Mouse (Mus musculus) right cerebral cortex, adult 18-20 months (tissue): ENCODE data around the gene Hsf2bp.

Experiments used
- DNase-seq: peaks from one replicate; pipeline ENCODE4 v3.0.0; 2022; ENCODE audit warnings: mixed read lengths

Gene Hsf2bp

DNA sequence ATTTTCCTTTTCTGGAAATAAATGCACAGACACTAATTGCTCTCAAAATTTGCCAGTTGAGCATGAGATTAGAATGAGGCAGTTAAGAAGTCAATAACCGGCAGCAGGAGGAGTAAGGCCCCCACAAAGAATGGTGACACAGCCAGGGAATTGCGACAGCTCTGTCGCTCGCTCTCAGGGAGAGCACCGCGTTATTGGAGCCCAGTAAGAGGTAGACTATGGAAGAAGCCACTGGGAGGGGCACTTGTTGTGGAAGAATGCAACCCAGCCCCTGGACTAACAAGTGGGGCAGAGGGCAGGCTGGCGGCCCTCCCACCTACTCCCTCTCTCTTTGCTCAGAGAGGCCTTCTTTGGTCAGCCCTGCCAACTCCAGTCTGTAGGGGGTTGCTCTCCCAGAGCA, 4.5 kb downstream of the Hsf2bp start:
- DNase-seq: no peak

DNA sequence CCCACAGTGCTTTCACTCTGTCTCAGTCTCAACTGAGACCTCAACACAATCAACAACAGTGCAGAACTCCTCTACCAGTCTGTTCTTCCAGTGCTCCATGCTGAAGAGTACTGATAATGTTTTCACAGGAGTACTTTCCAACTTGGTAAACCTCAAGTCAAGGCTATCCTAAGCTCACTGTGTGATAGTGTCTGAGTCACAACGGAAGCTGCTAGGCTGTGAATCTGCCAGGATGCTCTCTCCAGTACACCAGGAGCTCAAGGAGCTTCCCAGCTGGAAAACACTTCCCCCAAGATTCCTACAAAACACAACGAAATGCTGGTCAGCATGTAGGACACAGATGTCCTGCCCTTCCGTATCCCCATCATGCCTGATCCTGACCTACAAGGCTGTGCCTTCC, 7.8 kb downstream of the Hsf2bp start:
- DNase-seq: no peak

DNA sequence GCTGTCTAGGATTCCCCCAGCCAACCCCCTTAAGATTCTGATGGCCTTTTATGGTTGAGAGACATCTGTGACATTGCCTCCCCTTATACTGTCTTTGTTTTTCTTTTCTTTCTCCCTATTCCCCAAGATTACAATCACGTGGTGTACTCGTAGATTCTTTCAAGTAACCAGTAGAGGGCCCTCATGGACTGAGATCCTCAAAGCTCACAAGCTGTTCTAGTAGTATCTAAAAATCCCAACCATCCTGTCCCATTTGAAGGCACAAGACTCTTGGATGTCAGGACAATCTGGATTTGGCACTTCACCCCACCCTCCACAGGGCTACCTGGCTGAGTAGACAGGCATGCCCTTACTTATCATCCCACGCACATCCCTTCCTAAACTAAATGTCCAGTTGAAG, 8.5 kb downstream of the Hsf2bp start:
- peak; percentile 23 for DNase-seq

DNA sequence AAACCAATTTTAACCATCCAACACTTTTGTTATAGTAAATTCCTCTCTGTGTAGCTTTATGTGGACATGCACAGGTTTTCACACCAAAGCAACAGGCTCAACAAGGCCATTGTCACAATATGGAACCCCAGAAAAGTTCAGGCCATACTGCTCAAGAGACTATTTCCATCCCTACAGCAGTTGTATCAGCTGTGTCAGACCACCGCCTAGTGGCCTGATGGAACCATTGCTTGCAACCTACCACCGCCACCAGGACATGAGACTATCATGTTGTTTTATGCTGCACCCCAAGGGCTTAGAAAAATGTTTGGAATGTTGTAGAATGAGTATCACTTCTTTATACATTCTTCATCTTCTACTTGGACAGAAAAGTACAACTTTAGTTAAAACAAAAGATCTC, 10.8 kb downstream of the Hsf2bp start:
- DNase-seq: peak; percentile 70

DNA sequence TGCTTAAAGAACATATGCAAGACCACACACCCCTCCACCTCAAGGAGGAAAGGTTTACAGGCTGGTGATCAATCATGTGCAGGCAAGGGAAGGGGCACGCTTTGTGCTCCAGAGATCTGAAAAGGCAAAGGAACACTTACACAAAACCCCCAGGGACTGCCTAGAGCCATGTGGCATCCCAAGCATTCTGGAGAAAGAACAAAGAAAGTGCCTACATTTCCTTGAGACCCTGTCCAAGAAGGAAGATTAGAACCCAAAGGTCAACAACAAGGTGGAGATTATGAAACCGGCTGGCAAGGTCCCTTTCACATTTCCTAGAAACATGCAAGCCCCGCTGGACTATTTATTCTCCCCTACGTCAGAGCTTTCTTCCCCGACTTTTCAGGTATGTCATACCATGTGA, 11.5 kb downstream of the Hsf2bp start:
- DNase-seq: no peak

DNA sequence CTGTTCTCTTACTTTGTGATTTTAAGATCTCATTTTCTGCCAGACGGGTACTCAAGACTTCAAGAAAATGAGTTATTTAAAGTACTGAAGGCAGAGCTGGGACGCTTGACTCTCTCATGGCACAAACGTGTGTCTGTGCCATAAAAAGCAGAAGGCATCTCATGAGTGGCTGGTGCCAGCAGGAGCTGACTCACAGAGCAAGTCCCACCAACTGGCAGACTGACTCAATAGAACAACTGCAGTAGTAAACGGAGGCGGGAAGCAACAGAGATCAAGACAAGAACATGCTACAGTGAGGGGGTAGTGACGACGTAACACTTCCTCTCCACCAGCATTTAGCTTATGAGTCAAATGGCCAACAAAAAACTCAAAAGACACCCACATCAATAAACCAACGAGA, 13.1 kb downstream of the Hsf2bp start:
- peak; percentile 93 for DNase-seq

DNA sequence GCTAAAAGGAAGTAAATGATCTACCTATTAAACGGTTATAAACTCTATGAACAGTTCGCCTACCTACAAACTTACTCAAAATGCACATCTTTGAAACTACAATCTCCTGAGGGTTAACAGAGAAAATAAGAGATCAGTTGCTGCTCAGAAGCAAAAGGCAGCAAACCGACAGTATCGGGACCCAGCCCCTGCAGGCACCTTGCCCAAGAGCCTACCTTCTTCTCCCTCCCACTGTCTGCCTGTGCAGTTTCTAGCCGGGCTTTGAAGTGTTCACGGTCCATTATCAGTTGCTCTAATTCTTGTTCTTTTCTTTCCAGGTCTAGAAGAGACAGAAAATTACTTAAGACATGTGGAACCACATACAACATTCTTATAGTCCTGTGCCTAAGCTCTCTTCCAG, 13.6 kb downstream of the Hsf2bp start:
- no peak for DNase-seq

DNA sequence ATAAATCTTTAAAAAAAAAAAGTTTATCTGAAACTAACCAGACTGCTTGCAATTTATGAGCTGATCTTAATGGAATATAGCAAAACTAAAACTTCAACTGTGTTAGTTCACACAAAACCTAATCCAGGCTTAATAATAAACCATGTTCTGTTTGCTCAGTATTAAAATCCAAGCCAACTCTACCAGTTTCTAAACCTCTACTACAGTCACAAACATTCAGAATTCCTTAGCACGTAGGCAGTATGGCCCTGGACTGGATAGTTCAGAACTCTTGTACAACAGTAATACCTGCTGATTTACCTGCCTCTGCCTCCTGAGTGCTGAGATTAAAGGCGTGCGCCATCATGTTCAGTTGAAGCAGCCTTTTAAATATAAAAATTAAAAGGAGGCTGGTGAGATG, 14.2 kb downstream of the Hsf2bp start:
- DNase-seq: no peak

DNA sequence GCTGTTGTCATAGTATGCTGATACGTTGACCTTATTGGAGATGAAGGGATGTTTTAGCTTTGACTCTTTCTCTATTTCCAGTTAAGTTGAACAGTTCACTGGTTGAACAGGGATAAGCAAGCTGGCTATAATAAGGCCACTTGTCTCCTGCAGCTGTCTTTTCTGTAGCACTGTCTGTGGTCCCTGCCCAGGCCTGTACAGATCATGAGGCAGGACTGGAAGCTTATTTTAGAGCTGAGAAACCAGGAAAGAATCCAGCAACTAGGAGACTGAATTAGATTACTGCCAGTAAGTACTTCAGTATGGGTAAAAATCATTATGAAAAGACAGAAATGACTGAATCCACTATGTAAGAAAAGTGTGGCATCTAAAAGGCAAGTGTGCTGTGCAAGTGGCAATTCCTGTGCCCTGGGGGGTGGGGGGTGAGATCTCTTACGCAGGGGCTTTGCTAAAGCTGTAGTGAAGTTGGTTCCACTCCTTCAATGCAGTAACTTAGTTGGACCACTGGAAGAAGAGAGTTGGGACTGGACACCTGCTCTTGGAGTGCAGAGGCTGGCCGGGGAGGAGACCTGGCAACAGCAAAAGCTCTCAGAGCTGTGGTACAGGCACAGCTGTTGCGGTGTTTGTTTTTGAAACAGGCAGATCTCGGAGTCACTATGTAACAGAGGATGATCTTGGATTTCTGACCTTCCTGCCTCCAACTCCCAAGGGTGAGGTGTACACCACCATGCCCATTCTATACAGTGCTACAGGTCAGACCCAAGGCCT, 17.8 kb downstream of the Hsf2bp start:
- DNase-seq: no peak

DNA sequence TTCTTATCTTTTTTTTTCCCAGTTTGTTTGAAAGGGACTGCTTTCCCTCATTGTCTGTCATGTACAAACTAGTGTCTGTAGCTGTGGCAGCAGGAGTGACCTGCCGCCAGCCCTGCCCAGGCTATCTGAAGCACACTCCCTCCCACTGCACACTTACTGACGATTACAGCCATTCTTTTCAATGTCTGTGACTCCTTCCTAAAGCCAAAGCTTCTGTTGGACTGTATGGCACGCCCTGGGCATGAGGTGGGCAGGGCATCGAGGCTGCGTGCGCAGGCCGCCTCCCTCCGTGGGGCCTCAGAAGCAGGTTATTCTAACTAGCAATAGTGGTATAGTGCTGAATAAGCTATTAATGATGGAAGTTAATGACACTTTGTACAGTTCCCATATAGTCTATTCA, 19.7 kb downstream of the Hsf2bp start:
- no peak for DNase-seq

DNA sequence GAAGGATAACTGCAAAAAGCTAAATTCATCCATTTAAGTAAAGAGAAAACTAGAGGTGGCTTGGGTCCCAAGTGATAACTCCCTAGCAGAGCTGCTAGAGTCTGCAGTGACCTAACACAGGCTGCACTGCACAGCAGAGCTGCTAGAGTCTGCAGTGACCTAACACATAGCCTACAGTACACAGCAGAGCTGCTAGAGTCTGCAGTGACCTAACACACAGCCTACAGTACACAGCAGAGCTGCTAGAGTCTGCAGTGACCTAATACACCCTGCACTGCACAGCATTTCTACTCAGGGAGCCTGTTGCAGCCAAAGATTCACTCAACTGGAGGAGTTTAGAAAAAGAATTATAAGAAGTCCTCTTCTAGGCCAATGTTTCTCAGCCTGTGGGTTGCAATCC, 22.5 kb downstream of the Hsf2bp start:
- no peak for DNase-seq

DNA sequence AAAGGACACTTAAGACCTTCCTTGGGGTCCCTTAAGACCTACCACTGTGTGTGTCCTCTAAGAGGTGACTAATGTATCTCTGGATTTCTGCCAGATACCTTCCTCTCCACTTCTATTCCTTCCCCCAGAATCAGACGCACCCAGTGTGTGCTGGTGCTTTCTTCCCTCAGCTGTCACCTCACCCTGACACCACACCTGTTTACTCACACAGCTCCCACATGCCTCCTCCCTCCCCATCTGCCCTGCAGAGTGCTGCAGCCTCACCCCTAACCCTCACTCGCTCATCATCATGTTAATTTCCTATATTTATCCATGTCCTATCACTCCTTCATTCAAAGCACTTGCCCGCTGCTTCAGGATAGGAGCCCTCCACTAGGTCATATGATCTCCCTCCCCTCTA, 23.9 kb downstream of the Hsf2bp start:
- no peak for DNase-seq

DNA sequence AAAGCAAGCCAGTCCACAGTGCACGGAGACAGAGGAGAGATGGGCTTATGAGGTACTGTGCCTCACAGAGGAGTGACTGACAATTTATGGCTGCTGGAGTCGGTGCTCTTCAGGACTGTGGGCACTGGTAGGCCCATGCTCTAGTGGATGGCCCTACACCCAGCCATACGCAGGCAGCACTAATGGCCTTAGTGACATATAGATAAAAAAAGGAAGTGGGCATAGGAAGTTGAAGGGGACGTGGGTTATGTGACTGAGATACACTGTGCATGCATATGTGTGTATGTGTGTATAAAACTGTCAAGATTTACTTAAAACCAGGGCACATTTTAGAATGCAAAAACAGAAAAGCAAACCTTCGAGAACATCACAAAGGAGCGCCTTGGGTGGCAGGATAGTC, 24.5 kb downstream of the Hsf2bp start:
- DNase-seq: no peak

DNA sequence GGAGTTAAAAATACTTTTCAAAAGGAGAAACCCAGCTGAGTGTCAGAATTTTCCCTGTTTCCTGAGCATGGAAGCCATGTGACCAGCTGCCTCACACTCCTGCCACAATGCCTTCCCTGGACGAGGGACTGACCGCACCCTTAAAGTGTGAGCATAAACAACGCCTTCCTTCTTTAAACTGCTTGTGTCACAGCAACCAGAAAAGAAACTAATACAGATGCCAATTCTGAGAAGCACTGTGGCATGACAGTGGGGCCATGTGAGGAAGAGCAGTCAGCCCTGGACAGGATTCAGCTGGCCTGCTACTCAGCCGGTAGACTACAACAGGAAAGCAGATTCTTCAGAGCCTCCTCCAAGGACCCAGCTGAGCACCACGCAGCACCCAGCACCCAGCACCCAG, 29.3 kb downstream of the Hsf2bp start:
- no peak for DNase-seq

DNA sequence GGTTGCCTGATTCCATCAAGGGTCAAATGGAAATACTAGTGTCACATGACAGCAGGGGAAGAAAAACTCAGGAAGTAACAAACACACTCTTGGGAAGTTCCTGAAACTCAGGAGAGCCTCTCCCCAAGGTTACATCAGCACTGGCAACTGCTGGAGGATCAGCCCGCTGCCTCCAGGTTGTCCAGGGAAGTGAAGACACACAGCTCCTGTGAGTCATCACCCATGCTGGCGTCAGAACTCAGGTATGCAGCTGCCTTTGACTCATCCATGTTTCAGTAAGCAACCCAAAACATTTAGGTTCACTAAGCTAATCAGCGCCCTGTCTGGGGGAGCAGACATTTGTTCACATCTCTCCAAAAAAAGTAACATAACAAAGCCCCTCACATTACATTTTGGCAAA, 32.9 kb downstream of the Hsf2bp start:
- DNase-seq: no peak

DNA sequence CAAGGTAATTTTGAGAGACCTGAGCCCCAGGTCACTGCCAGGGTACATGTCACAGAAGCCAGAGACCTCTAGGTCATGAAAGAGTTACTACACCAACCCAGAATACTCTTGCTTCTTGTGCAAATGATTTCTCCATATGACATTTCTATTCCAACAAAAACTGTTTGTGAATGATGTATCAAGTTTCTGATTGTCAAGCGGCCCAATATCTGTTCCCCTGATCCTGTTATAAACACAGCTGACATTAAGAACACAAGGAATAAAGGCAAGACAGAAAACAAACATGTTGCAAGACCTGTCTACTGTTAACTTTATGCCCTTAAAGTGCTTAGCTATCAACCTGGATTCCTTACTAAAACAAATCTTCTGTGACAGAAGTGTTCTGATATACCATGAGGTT, 37.8 kb downstream of the Hsf2bp start:
- no peak for DNase-seq

DNA sequence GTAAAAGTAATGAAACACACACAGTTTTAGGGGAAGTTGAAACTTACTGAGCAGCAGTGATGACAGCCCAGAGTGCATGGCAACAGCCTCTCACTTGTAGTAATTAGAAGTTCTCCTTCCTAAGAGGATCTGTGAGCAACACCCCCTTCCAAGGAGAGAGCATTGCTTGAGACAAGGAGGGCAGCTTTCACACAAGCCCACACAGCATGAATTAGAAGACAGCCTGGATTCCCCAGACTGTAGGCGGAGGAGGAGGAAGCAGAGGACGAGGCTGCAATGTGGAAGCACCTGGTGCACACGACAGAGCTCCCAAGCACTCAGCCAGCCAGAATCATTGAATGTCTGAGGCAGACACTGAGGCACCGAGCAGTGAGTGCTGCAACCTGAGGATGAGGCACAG, 39.8 kb downstream of the Hsf2bp start:
- DNase-seq: peak; percentile 45

DNA sequence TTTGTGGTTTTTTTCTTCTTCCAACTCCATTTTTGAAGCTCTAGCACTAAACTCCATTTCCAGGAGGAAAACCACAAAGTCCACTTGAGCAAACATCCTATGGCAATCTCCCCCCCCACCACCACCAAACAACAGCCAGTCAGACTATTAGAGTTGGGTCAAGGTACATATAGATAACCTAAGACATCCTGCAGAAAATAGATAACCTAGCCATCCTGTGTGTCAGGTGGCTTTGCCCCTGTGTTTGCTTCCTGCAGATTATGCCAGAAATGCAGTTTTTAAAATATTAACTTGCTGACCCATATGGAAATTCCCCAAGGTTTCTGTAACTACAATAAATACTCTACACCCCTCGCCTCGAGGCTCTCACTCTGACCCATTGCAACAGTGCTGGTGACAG, 40.4 kb downstream of the Hsf2bp start:
- no peak for DNase-seq

DNA sequence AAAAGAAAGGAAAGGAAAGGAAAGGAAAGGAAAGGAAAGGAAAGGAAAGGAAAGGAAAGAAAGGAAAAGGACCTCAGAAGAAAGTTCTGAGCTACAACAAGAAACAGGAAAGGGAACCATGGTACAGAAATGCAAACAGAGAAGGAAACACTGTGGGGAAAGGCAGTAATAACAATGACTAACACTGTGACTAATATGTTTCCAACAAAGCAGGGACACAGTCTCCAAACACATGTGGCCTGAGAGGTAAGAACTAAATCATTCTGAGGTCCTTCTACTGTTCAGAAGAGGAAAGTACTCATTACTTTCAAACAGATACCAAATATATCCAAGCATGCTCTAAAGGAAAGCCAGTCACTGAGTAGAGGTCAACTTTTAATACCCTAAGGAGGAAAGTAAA, 42.0 kb downstream of the Hsf2bp start:
- DNase-seq: no peak

DNA sequence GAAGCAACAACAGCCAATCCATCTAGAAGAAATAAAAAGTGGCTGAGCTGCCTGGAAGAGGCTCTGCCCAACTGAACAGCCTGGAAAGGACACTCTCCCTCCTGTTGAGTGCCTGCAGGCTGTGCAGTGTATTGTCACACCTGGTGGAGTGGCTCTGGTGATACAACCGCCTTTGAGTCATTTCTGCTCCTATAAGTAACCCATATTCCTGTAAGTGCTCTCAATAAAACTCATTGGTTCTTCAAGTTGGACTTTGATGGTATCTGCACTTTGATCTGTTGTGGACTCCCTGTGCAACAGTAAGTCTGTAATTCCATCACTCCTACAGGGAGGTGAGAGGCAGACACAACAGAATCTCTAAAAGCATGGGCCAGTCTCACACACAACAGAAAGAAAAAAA, 42.8 kb downstream of the Hsf2bp start:
- DNase-seq: no peak

DNA sequence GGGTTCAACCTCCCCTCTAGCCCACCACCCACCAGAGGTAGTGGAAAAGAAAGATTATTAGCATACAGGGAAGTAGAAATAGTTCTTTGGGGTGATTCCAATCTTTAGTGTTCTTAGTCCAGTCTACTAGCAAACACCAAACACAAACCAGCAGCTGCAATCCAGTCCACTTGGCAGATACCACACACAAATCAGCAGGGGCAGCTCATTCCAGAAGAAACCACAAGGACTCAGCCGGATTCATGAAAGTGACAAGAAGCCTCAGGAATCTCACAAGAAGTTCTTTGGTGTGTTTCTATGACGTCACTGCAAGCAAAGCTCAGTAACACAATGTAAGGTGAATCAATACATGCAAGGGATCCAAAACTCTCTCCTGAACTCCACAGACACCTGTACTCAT, 44.1 kb downstream of the Hsf2bp start:
- DNase-seq: no peak

DNA sequence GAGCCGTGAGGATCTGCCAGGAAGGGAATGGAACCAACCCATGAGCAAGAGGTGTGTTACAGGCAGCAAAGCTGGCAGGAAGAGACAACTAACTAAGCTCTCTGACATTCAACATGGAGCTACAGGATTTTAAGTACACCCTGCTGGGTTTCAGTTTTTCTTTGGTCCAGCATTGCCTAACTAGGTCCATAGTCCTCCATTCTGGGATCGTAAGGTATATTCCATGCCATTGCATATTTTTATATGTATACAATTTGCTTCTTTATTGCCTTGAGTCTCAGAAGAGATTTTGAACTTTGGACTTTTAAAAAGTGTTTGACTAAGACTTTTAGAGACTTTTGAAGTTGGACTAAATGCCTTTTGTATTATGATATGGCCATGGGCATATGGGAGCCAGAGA, 47.1 kb downstream of the Hsf2bp start:
- no peak for DNase-seq

DNA sequence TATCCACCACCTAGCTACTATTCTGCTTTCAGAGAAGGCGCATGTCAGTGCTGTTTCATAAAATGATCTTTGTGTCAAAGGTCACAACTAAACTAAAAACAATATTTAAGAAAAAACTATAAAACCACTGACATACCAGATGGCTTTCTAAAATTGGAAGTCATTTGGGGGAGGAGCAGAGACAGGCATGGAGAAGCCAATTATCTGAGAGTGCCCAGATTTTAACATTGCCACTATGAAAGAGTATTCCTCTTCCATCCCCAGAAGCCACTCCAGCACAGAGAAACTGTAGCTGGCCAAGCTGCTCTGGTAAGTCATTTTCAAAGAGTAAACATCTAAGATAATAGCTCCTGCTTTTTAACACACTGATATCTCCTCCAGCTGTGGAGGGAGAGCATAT, 49.2 kb downstream of the Hsf2bp start:
- no peak for DNase-seq

DNA sequence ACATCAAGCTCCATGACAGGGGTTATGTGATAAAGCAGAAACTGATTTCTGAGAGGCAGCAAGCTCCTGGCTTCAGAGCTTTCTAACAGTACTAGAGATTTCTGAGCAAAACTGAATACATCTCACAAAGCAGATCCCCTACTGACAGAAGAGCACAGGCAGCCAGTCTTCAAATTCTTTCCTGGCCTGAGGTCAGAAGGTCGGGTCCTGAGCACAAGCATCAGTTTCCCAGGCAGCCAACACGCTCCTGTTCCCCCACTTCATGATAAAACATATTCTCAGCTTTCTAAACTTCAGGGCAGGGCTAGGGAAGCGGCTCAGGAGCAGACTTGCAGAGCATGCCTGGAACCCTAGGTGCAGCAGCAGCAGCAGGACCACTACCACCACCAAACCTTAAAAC, 52.7 kb downstream of the Hsf2bp start:
- DNase-seq: no peak

DNA sequence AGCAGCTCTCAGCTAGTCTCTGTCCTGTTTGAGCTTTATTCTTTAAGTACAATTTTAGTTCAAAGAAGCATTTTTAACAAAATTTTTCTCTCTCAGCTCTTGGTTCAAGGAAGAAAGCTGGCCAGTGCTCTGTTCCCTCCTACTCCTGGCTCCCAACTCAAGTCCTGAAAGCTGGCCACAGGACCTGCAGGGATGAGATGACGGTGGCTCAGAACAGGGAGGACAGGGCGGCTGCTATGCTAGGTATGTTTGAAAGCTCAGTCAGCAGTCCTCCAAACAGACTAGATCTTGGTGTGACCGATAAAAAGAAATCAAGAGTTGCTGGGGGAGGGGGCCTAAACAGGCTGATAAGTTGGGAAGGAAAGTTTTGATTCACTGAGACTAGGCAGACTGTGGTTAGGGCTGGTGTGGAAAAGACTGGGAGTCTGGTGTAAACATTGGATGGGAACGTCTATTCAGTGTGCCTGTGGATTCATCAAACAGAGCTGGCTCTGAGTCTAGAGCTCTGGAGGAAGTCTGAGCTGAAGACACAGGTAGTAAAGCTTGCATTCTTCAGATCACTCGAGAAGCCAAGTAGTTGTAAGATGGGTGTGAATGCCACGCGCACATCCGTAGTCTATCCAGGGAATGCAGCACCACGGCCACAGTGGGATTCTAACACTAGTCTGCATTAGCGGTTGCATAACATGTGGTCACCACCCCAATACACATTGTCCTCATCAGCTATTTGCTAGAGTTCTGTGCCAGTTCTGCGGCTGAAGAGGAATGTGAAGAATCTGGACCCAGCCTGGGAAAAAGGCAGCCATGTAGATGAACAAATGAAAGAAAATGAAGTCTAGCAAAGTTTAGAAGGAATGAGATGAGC, 53.6 kb downstream of the Hsf2bp start:
- DNase-seq: no peak
